8 mouse cellular contexts compared by ENCODE assay signal in the genomic region with DNA sequence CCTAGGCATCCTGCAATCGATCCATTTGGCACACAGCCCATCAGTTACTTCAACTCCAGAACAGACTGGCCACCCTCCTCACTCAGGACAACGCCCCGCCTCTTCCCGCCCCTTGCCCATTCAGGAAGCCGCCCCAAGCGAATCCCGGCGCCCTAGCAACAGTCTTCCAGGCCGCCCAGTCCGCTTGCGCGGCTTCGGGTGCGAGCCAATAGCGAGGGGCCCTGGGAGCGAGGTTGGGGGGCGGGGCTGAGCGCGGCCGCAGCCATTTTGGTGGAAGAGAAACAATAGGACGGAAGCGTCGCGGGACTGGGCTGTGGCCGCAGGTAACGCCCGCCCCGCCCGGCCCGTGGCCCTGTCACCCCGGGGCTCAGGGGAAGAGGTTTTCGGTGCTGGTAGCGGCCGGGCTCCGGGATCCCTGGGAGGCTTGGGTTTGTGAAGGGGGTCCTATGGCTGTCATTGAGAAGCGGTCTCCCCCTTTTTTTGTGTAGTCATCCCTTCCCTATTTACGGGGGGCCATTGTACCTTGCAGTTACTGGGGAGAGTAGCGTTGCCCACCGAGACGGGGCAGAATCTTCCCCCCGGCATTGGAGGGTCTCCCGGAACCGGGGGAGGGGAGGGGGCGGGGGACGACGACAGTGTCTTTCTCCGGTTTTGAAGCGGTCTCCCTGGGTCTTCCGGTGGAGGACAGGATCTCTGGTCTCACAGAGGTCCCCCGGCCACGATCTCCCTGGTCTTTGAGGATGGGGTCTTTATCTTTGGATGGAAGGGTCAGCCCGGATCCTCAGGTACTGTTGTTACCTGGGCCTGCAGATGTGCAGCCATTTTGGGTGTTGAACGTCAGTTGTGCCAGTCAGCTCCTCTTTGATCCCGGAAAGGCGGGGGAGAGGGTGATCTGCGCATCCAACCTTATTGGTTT. TPM values are rescaled to one million over a fixed set of nuclear protein-coding genes. Genes with fewer than 3 reads are reported as not detected.
DNase-seq lines count a peak whose midpoint lies in the region; ATAC-seq and TF ChIP-seq lines count a peak whose summit lies in the region.

Gene Ip6k2, plus strand, starts transcription at position 249 of the 916 bp plus-strand sequence.

- H3K4me2 ChIP-seq in hindbrain, postnatal 0 days (ENCODE audit: low read depth, low read length), result peak within 1 kb of the TSS; percentile 67

- H3K4me1 ChIP-seq in hindbrain, postnatal 0 days (ENCODE audit: insufficient read depth, low read length), result peaks cover 42% of the 10 kb centered on the region

- intact Hi-C loops in gastrocnemius, adult 2 months (cut with DNase I), result no loop called here
- intact Hi-C loops in left cerebral cortex, adult 2 months (cut with DNase I), result no loop called here

- H3K9me3 ChIP-seq in hindbrain, postnatal 0 days (ENCODE audit: low read length), result no peaks in the 10 kb centered on the region

- H3K27me3 ChIP-seq in hindbrain, postnatal 0 days (ENCODE audit: insufficient read depth, low read length), result no peaks in the 10 kb centered on the region

- H3K27ac ChIP-seq in gastrocnemius, adult 2 months, result peak within 1 kb of the TSS; percentile 94
- peak within 1 kb of the TSS; percentile 96 for H3K27ac ChIP-seq in hindbrain, postnatal 0 days
- H3K27ac ChIP-seq in left cerebral cortex, adult 2 months, result peak within 1 kb of the TSS; percentile 98

- H3K9ac ChIP-seq in hindbrain, postnatal 0 days (replicated peaks; ENCODE audit: low read length), result peak within 1 kb of the TSS; percentile 95

- under 1% methylated on average over 56 of the region's 56 CpGs for WGBS in hindbrain, postnatal 0 days

- peak within 1 kb of the TSS; percentile 88 for H3K4me3 ChIP-seq in gastrocnemius, adult 2 months
- peak within 1 kb of the TSS; percentile 81 for H3K4me3 ChIP-seq in hindbrain, postnatal 0 days (ENCODE audit: low read length)
- peak within 1 kb of the TSS; percentile 98 for H3K4me3 ChIP-seq in left cerebral cortex, adult 2 months

- ATAC-seq in hindbrain, postnatal 0 days, result peak; percentile 98
- ATAC-seq in megakaryocyte, adult 5-6 weeks (ENCODE audit: poor library complexity, severe bottlenecking), result peak; percentile 99

- no peaks in the 10 kb centered on the region for H3K36me3 ChIP-seq in hindbrain, postnatal 0 days (ENCODE audit: insufficient read depth, low read length)

- TF ChIP-seq CTCF in gastrocnemius, adult 2 months (IDR thresholded peaks at IDR 0.05), result no peak
- TF ChIP-seq CTCF in hindbrain, postnatal 0 days (IDR thresholded peaks at IDR 0.05; ENCODE audit: low read depth), result no peak
- TF ChIP-seq CTCF in left cerebral cortex, adult 2 months (IDR thresholded peaks at IDR 0.05), result no peak

- DNase-seq in WW6 (ENCODE audit: low read depth, low spot score), result peak; percentile 94
- DNase-seq in cerebellum, postnatal 4 days (ENCODE audit: low spot score in 2 of 2), result peak; percentile 98
- peak; percentile 97 for DNase-seq in gastrocnemius, adult 2 months
- peak; percentile 98 for DNase-seq in hindbrain, postnatal 0 days (ENCODE audit: low spot score)
- peak; percentile 96 for DNase-seq in left cerebral cortex, adult 2 months (ENCODE audit: extremely low spot score in 1 of 2, low spot score in 2 of 2)
- DNase-seq in right cerebral cortex, adult 2 months (ENCODE audit: low spot score in 2 of 2), result peak; percentile 95 to 96
- peak; percentile 98 for DNase-seq in urinary bladder, postnatal 14 days (ENCODE audit: low spot score)

RNA-seq across cellular contexts. Expression of gene Ip6k2, which starts in this region (rescaled TPM):
- 10 to 100 TPM; 16.0 to 16.7 TPM for total RNA-seq in gastrocnemius, adult 2 months (2021)
- 122 and 126 TPM in 2 replicates for total RNA-seq in hindbrain, postnatal 0 days (2014; rRNA removed)
- 187 and 189 TPM in 2 replicates for polyA plus RNA-seq in hindbrain, postnatal 0 days (2015; fragmentation: Nextera tagmentation; extraction: Ambion mirVana)
- 100 to 1,000 TPM; 143 to 164 TPM for total RNA-seq in left cerebral cortex, adult 2 months (2021)
- total RNA-seq in megakaryocyte, adult 5-6 weeks (2015), result 10.6 and 15.8 TPM in 2 replicates
- total RNA-seq in megakaryocyte, adult 5-6 weeks (2017), result 30.6 and 35.4 TPM in 2 replicates

Comparison
In these comparisons a context has a peak if more than half of its experiments do, and no peak if none do; other contexts are left out.
1. Peak in every context shown above with its lines: DNase-seq, ATAC-seq, H3K4me3 ChIP-seq and H3K27ac ChIP-seq.